In genomic region chr10:127536586-127537314, GRCm38 (mm10) we compare ENCODE assay signal across 9 mouse cellular contexts. TPM values are rescaled to one million over a fixed set of nuclear protein-coding genes. Genes with fewer than 3 reads are reported as not detected.
DNase-seq lines count a peak whose midpoint lies in the region; ATAC-seq and TF ChIP-seq lines count a peak whose summit lies in the region.
"Had no signal": no experiment of that assay in that cellular context is flagged by ENCODE, and none has a peak within 500 bp of the region (broad histone marks: within the 10 kb centered on the region; RNA-seq: fewer than 3 reads in every experiment).

No protein-coding gene starts in this region.

- no peak overlapping the region for H3K9ac ChIP-seq in heart, postnatal 0 days (replicated peaks; ENCODE audit: low read depth, low read length)
- no peak overlapping the region for H3K9ac ChIP-seq in forebrain, embryonic 16.5 days (replicated peaks; ENCODE audit: low read depth, low read length)
- H3K9ac ChIP-seq: heart, embryonic 15.5 days had no signal

- DNase-seq in heart, postnatal 0 days (ENCODE audit: low spot score), result peak; percentile 10
- no peak for DNase-seq in heart, adult 9 months (ENCODE audit: low spot score in 2 of 2)
- peak; percentile 49 for DNase-seq in urinary bladder, postnatal 14 days (ENCODE audit: low spot score)
- no peak for DNase-seq in urinary bladder, postnatal 25 days (ENCODE audit: low spot score)
- DNase-seq in mesoderm, embryonic 11.5 days (ENCODE audit: low read depth, low spot score), result peak; percentile 75
- peak; percentile 49 to 53 for DNase-seq in thymus, postnatal 36 days
- DNase-seq in frontal cortex, postnatal 10 days (ENCODE audit: low spot score in 2 of 2), result no peak

- 8% methylated on average over 8 of the region's 8 CpGs for WGBS in heart, postnatal 0 days
- WGBS in forebrain, embryonic 16.5 days, result 7% methylated on average over 8 of the region's 8 CpGs

- H3K36me3 ChIP-seq in heart, postnatal 0 days (replicated peaks; ENCODE audit: control insufficient read depth, insufficient read depth, low read length), result no peaks in the 10 kb centered on the region
- H3K36me3 ChIP-seq in forebrain, embryonic 16.5 days (ENCODE audit: control insufficient read depth, insufficient read depth), result peaks cover 16% of the 10 kb centered on the region

- ATAC-seq in heart, postnatal 0 days (ENCODE audit: insufficient read depth, low read depth), result no peak
- ATAC-seq in forebrain, embryonic 16.5 days, result peak; percentile 27

- H3K4me2 ChIP-seq in heart, postnatal 0 days (ENCODE audit: low read depth, low read length), result no peak overlapping the region
- no peak overlapping the region for H3K4me2 ChIP-seq in forebrain, embryonic 16.5 days (ENCODE audit: low read length)
- H3K4me2 ChIP-seq: heart, embryonic 15.5 days had no signal

- H3K4me3 ChIP-seq in heart, postnatal 0 days (ENCODE audit: low read depth, low read length), result no peak overlapping the region
- no peak overlapping the region for H3K4me3 ChIP-seq in forebrain, embryonic 16.5 days (replicated peaks; ENCODE audit: low read length)
- H3K4me3 ChIP-seq: heart, embryonic 15.5 days had no signal

- TF ChIP-seq CTCF in heart, postnatal 0 days (IDR thresholded peaks at IDR 0.05; ENCODE audit: low read depth), result peak; percentile 54

- H3K4me1 ChIP-seq in heart, postnatal 0 days (ENCODE audit: control insufficient read depth, insufficient read depth), result 0 out of 2 replicates have a peak, but pooled peaks cover 7% of the 10 kb centered on the region
- H3K4me1 ChIP-seq in forebrain, embryonic 16.5 days (replicated peaks; ENCODE audit: control insufficient read depth, insufficient read depth, low read length), result peaks cover 32% of the 10 kb centered on the region

- no peak for TF ChIP-seq EP300 in heart, postnatal 0 days (IDR thresholded peaks at IDR 0.05; ENCODE audit: low read depth)

- no peak overlapping the region for H3K27ac ChIP-seq in heart, postnatal 0 days (ENCODE audit: low read depth)
- H3K27ac ChIP-seq in forebrain, embryonic 16.5 days (ENCODE audit: low read length), result no peak overlapping the region
- H3K27ac ChIP-seq: heart, embryonic 15.5 days had no signal

- H3K9me3 ChIP-seq in heart, postnatal 0 days (replicated peaks; ENCODE audit: control insufficient read depth, low read length), result no peaks in the 10 kb centered on the region
- no peaks in the 10 kb centered on the region for H3K9me3 ChIP-seq in forebrain, embryonic 16.5 days (ENCODE audit: control insufficient read depth, low read length)
- H3K9me3 ChIP-seq: heart, embryonic 15.5 days had no signal

- H3K27me3 ChIP-seq in heart, postnatal 0 days (ENCODE audit: control insufficient read depth, insufficient read depth, low read length), result peaks cover 58% of the 10 kb centered on the region
- H3K27me3 ChIP-seq in forebrain, embryonic 16.5 days (replicated peaks; ENCODE audit: control insufficient read depth, insufficient read depth, low read length), result peaks cover 15% of the 10 kb centered on the region

RNA-seq across cellular contexts. Expression of gene Nxph4, which starts 2.4 kb away (rescaled TPM):
- total RNA-seq in heart, postnatal 0 days (2014; rRNA removed; ENCODE audit: low replicate concordance), result not detected in 2 replicates
- polyA plus RNA-seq in heart, postnatal 0 days (2015; fragmentation: Nextera tagmentation; extraction: Ambion mirVana), result 0.41 and 0.49 TPM in 2 replicates
- 32.5 and 36.0 TPM in 2 replicates for polyA plus RNA-seq in forebrain, embryonic 16.5 days (2015; fragmentation: Nextera tagmentation; extraction: Ambion mirVana)

RNA-seq across cellular contexts. Expression of gene Shmt2, which starts 14.5 kb away (rescaled TPM):
- 109 and 161 TPM in 2 replicates for total RNA-seq in heart, postnatal 0 days (2014; rRNA removed; ENCODE audit: low replicate concordance)
- polyA plus RNA-seq in heart, postnatal 0 days (2015; fragmentation: Nextera tagmentation; extraction: Ambion mirVana), result 47.9 and 51.5 TPM in 2 replicates
- 78.9 and 80.4 TPM in 2 replicates for polyA plus RNA-seq in forebrain, embryonic 16.5 days (2015; fragmentation: Nextera tagmentation; extraction: Ambion mirVana)

RNA-seq across cellular contexts. Expression of gene Ndufa4l2, which starts 22.0 kb away (rescaled TPM):
- total RNA-seq in heart, postnatal 0 days (2014; rRNA removed; ENCODE audit: low replicate concordance), result 43.8 and 68.3 TPM in 2 replicates
- 46.4 and 47.6 TPM in 2 replicates for polyA plus RNA-seq in heart, postnatal 0 days (2015; fragmentation: Nextera tagmentation; extraction: Ambion mirVana)
- 17.6 and 21.3 TPM in 2 replicates for polyA plus RNA-seq in forebrain, embryonic 16.5 days (2015; fragmentation: Nextera tagmentation; extraction: Ambion mirVana)

RNA-seq across cellular contexts. Expression of gene Stac3, which starts 35.3 kb away (rescaled TPM):
- total RNA-seq in heart, postnatal 0 days (2014; rRNA removed; ENCODE audit: low replicate concordance), result 0.08 TPM in 1 of 2 replicates, not detected in the other
- 0.30 TPM in 1 of 2 replicates, not detected in the other for polyA plus RNA-seq in heart, postnatal 0 days (2015; fragmentation: Nextera tagmentation; extraction: Ambion mirVana)
- 0.98 and 1.8 TPM in 2 replicates for polyA plus RNA-seq in forebrain, embryonic 16.5 days (2015; fragmentation: Nextera tagmentation; extraction: Ambion mirVana)

Comparison
In these comparisons a context has a peak if more than half of its experiments do, and no peak if none do; other contexts are left out.
1. DNase-seq: peak in heart, postnatal 0 days (single experiment), urinary bladder, postnatal 14 days (single experiment), mesoderm, embryonic 11.5 days (single experiment) and thymus, postnatal 36 days (2 of 2); none in heart, adult 9 months (0 of 2), urinary bladder, postnatal 25 days (single experiment) and frontal cortex, postnatal 10 days (0 of 2).
2. RNA of gene Nxph4, which starts 2.4 kb away (polyA plus RNA-seq): 32.5 to 36.0 TPM in forebrain, embryonic 16.5 days; 0.41 to 0.49 TPM in heart, postnatal 0 days; every median in the first group is over 10 times any median in the second.